Mouse (Mus musculus) heart, postnatal 4 days (tissue): ENCODE measurements around the gene Tnrc6c. TPM values are rescaled to one million over a fixed set of nuclear protein-coding genes. Genes with fewer than 3 reads are reported as not detected.
"Not testable (repeated sequence)": the region's sequence is repeated elsewhere in the genome, so short reads cannot be mapped to it uniquely, and the experiment has no call there.

Source experiments
- DNase-seq: peaks from one replicate; pipeline ENCODE4 v3.0.0; 2021
- total RNA-seq, 2 experiments: library from RNA; stranded (reverse); gene quantifications; 2 replicates each; pipeline ENCODE4 v1.2.3; 2021

Gene Tnrc6c
- total RNA-seq, 2 experiments from 2014 or later = 25.4 to 27.4 TPM

GRCm38 (mm10) chr11:117770407-117770806, 116.3 kb downstream of the Tnrc6c start:
- DNase-seq = no peak

- DNase-seq = no peak
These were observed 118.3 kb downstream of the Tnrc6c start for GRCm38 (mm10) chr11:117772352-117772751.

GRCm38 (mm10) chr11:117774925-117775324, 120.8 kb downstream of the Tnrc6c start:
- DNase-seq = no peak

GRCm38 (mm10) chr11:117775540-117775939, 121.5 kb downstream of the Tnrc6c start:
- DNase-seq = no peak

- no peak for DNase-seq
These were observed 122.2 kb downstream of the Tnrc6c start for GRCm38 (mm10) chr11:117776085-117776792.

- no peak for DNase-seq
These were observed 123.0 kb downstream of the Tnrc6c start for GRCm38 (mm10) chr11:117777111-117777510.

GRCm38 (mm10) chr11:117778031-117778430, 123.9 kb downstream of the Tnrc6c start:
- no peak for DNase-seq

GRCm38 (mm10) chr11:117778851-117779433, 124.9 kb downstream of the Tnrc6c start:
- peak; percentile 54 for DNase-seq

- peak; percentile 78 for DNase-seq
These were observed 125.5 kb downstream of the Tnrc6c start for GRCm38 (mm10) chr11:117779434-117780198.

- DNase-seq = no peak
These were observed 126.1 kb downstream of the Tnrc6c start for GRCm38 (mm10) chr11:117780199-117780515.

- peak; percentile 90 for DNase-seq
These were observed 126.6 kb downstream of the Tnrc6c start for GRCm38 (mm10) chr11:117780582-117781111.

- DNase-seq = peak; percentile 79
These were observed 127.2 kb downstream of the Tnrc6c start for GRCm38 (mm10) chr11:117781199-117781821.

- peak; percentile 62 for DNase-seq
These were observed 128.1 kb downstream of the Tnrc6c start, which contains the start of the genes Tmc8 and Tmc6 for GRCm38 (mm10) chr11:117781993-117782704. Tmc8 (plus strand) TSS chr11:117782076. Tmc6 (minus strand) TSS chr11:117782198.

GRCm38 (mm10) chr11:117782705-117783034, 128.6 kb downstream of the Tnrc6c start:
- no peak for DNase-seq

- DNase-seq = peak; percentile 84
These were observed 129.0 kb downstream of the Tnrc6c start for GRCm38 (mm10) chr11:117783089-117783488.

- peak; percentile 47 for DNase-seq
These were observed 129.7 kb downstream of the Tnrc6c start for GRCm38 (mm10) chr11:117783683-117784309.

GRCm38 (mm10) chr11:117786294-117786693, 132.2 kb downstream of the Tnrc6c start:
- peak; percentile 69 for DNase-seq

- DNase-seq = not testable (repeated sequence)
These were observed 134.4 kb downstream of the Tnrc6c start for GRCm38 (mm10) chr11:117788481-117788880.

- peak; percentile 85 for DNase-seq
These were observed 136.2 kb downstream of the Tnrc6c start for GRCm38 (mm10) chr11:117790286-117790685.

GRCm38 (mm10) chr11:117790703-117791440, 136.8 kb downstream of the Tnrc6c start:
- DNase-seq = no peak

- DNase-seq = no peak
These were observed 137.3 kb downstream of the Tnrc6c start for GRCm38 (mm10) chr11:117791441-117791761.
